Mouse (Mus musculus) testis, adult 2 months (tissue): Measurements from ENCODE around the gene 2610028H24Rik.

Experiments used
- CTCF ChIP-seq: fragments of 200-500 bp; IDR thresholded peaks from 2 replicates; pipeline ENCODE4 v1.5.1; 2012; ENCODE audit warnings: low read depth, mild to moderate bottlenecking, inconsistent platforms, low read length, moderate library complexity; ENCODE audit not compliant: control insufficient read depth, insufficient read depth, insufficient replicate concordance
- POLR2A ChIP-seq: fragments of 200-500 bp; IDR thresholded peaks from 2 replicates; pipeline ENCODE4 v1.6.1; 2012; ENCODE audit warnings: low read depth, mild to moderate bottlenecking, inconsistent platforms, low read length, moderate library complexity; ENCODE audit not compliant: control insufficient read depth

- TF ChIP-seq CTCF: no peak
- TF ChIP-seq POLR2A: no peak
Observed at GRCm38 (mm10) chr10:76495501-76495900, 46.6 kb downstream of the 2610028H24Rik start.
